ENCODE assay signal across 17 mouse cellular contexts in genomic region chr6:49588677-49589076, GRCm38 (mm10).
"Had no signal": no experiment of that assay in that cellular context is flagged by ENCODE, and none has a peak within 500 bp of the region (broad histone marks: within the 10 kb centered on the region; RNA-seq: fewer than 3 reads in every experiment).

No protein-coding gene starts in this region.

- ATAC-seq: hindbrain, postnatal 0 days; inflammation-experienced regulatory T-cells, adult 6 months; intestine, embryonic 15.5 days; intestine, postnatal 0 days; liver, embryonic 12.5 days had no signal

- DNase-seq: gastrocnemius, postnatal 14 days; gastrocnemius, postnatal 36 days; heart, adult 18-20 months; heart, postnatal 14 days; heart, postnatal 36 days; kidney, adult 18-20 months; kidney, adult 8-10 months; kidney, postnatal 14 days; kidney, postnatal 36 days; layer of hippocampus, adult 9-11 months; layer of hippocampus, postnatal 36 days; left cerebral cortex, postnatal 4 days had no signal
